Mouse (Mus musculus) stomach, embryonic 16.5 days (tissue): Measurements from ENCODE around the gene Amigo1. TPM values are rescaled to one million over a fixed set of nuclear protein-coding genes. Genes with fewer than 3 reads are reported as not detected.

Experiments used
- ATAC-seq: fragments of 200-750 bp; cut with Nextera tagmentation; 2 replicates; pipeline ENCODE4 v1.8.0; 2017; ENCODE audit warnings: moderate number of reproducible peaks, moderate TSS enrichment; ENCODE audit not compliant: insufficient read depth, low FRiP score
- H3K27ac ChIP-seq: fragments of 300-500 bp; sonication (generic); 2 replicates; pipeline ENCODE4 v1.5.1; 2014; ENCODE audit warnings: low read length
- H3K27me3 ChIP-seq: fragments of 300-500 bp; sonication (generic); 2 replicates; pipeline ENCODE4 v1.6.1; 2014; ENCODE audit warnings: low read length, control low read depth, mixed read lengths; ENCODE audit not compliant: control insufficient read depth, insufficient read depth
- H3K36me3 ChIP-seq: fragments of 300-500 bp; sonication (generic); 2 replicates; pipeline ENCODE4 v1.6.1; 2014; ENCODE audit warnings: low read length; ENCODE audit not compliant: control insufficient read depth, insufficient read depth
- H3K4me1 ChIP-seq: fragments of 300-500 bp; sonication (generic); 2 replicates; pipeline ENCODE4 v1.6.1; 2014; ENCODE audit warnings: low read length, control low read depth, mixed read lengths; ENCODE audit not compliant: control insufficient read depth, insufficient read depth
- H3K4me2 ChIP-seq: fragments of 300-500 bp; sonication (generic); 2 replicates; pipeline ENCODE4 v1.6.1; 2014; ENCODE audit warnings: low read depth, low read length, mixed read lengths
- H3K4me3 ChIP-seq: fragments of 300-500 bp; sonication (generic); replicated peaks from 2 replicates; pipeline ENCODE4 v1.5.1; 2014; ENCODE audit warnings: mild to moderate bottlenecking, low read length
- H3K9ac ChIP-seq: fragments of 300-500 bp; sonication (generic); 2 replicates; pipeline ENCODE4 v1.6.1; 2014; ENCODE audit warnings: low read length
- H3K9me3 ChIP-seq: fragments of 300-500 bp; sonication (generic); replicated peaks from 2 replicates; pipeline ENCODE4 v1.6.1; 2016; ENCODE audit warnings: low read length, control low read depth; ENCODE audit not compliant: control insufficient read depth
- WGBS: fragments of 180-500 bp; shearing (Covaris S2); extraction: QIAGEN DNeasy Blood & Tissue Kit; methylation state at CpG from one replicate; pipeline ENCODE4 v1.1.7; 2014; 5-methylcytosine and 5-hydroxymethylcytosine counted together
- polyA plus RNA-seq: library from polyadenylated mRNA; unstranded; fragments of >200 nt; fragmentation: Nextera tagmentation; extraction: Ambion mirVana; gene quantifications from 2 replicates; pipeline ENCODE4 v1.2.1, GENCODE M21; 2015

Gene Amigo1
- polyA plus RNA-seq, 1 experiment from 2014 or later: 3.1 TPM

GRCm38 (mm10) chr3:108195287-108195686, 9.2 kb downstream of the Amigo1 start:
- Histone ChIP-seq H3K27me3 (no peaks in the 10 kb centered on the region), H3K36me3 (no peaks in the 10 kb centered on the region), H3K27ac (no peak overlapping the region), H3K9me3 (no peaks in the 10 kb centered on the region), H3K4me3 (no peak overlapping the region), H3K4me2 (no peak overlapping the region), H3K4me1 (peaks cover 11% of the 10 kb centered on the region), H3K9ac (no peak overlapping the region)
- 85% methylated on average over 4 of the region's 4 CpGs for WGBS
- ATAC-seq: no peak

DNA sequence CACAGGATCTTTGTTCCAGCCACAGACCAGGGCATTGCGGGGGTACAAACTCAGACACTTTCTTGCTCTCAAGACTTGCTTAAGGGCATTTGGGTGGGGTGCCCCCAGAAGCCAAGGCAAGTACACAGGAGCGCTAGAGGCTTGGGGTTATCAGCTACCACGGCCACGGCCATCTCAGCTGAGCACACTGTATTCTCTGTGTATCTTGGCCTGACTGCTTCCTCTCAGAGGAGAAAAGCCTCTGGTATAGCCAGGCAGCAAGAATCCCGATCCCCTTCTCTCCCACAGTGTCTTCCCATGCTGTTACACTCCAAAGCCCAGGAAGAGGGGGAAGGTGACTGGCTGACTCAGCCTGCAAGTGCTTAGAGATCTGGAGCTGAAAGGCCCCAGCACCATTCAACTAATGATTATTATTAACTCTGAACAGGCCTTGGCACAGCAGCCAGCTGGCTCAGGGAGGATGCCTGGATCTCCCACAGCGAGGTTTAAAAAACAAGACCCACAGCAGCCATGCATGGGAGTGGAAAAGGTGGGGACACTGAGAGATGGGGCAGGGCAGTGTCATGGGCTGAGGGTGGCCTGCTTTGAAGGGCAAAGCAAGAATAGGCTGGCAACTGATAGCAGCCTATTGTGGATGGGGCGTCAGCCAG, 9.9 kb downstream of the Amigo1 start:
- Histone ChIP-seq H3K27me3 (no peaks in the 10 kb centered on the region), H3K36me3 (no peaks in the 10 kb centered on the region), H3K9ac (no peak overlapping the region), H3K4me3 (no peak overlapping the region), H3K4me2 (no peak overlapping the region), H3K27ac (no peak overlapping the region), H3K4me1 (peaks cover 13% of the 10 kb centered on the region), H3K9me3 (no peaks in the 10 kb centered on the region)
- ATAC-seq: no peak
- 72% methylated on average over 7 of the region's 7 CpGs for WGBS

DNA sequence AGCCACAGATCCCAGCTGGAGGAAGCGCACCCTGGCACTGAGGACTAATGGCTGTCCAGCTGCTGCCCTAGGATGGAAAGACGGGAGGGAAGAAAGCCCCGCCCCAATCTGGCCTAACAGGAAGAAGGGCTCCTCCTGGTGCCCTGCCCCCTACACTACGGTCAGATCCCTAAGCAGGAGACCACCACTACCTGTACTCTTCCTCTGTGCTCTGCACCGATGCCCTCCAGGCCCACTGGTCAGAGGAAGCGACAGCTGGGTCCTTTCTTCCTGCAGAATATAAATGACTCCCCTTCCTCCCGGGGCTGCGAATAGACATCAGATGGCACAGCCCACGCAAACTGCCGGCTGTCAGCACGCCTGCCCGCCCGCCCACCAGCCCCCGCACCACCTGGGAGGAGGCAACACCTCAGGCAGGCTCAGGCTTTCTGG, 10.9 kb downstream of the Amigo1 start:
- peaks cover 21% of the 10 kb centered on the region for H3K4me1 ChIP-seq
- no peak for ATAC-seq
- no peaks in the 10 kb centered on the region for H3K36me3 ChIP-seq
- H3K27me3 ChIP-seq: no peaks in the 10 kb centered on the region
- WGBS: 26% methylated on average over 13 of the region's 14 CpGs
- H3K4me2 ChIP-seq: peak overlapping the region; percentile 14; the same call in 1 of the 2 replicates
- H3K9me3 ChIP-seq: no peaks in the 10 kb centered on the region
- no peak overlapping the region for H3K4me3 ChIP-seq
- no peak overlapping the region for H3K27ac ChIP-seq
- peak overlapping the region; percentile 12 for H3K9ac ChIP-seq

DNA sequence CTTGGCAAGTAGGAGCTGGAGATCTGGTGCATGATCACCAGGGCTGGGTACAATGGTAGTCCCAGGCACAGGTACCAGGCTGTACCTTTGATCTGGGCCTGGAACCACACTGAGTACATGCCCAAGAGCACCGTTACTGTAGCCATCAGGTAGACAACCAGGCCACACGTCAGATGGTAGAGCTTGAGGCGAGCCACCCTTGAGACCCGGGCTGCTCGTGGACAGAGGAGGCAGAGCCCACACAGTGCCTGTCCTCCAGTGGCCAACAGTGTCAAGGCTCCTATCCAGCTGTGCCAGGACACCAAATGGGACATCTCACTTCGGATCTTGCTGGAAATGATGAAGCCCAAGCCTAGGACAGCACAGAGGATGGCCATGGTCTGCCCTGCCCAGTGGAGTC, 13.1 kb downstream of the Amigo1 start:
- Histone ChIP-seq H3K27me3 (no peaks in the 10 kb centered on the region), H3K4me1 (peaks cover 23% of the 10 kb centered on the region), H3K4me3 (no peak overlapping the region), H3K4me2 (no peak overlapping the region), H3K9me3 (no peaks in the 10 kb centered on the region), H3K36me3 (no peaks in the 10 kb centered on the region), H3K9ac (no peak overlapping the region; the same call in 1 of the 2 replicates), H3K27ac (no peak overlapping the region)
- ATAC-seq: no peak
- 93% methylated on average over 6 of the region's 6 CpGs for WGBS

GRCm38 (mm10) chr3:108200329-108201323, 14.5 kb downstream of the Amigo1 start, which contains the start of gene Cyb561d1:
TSS of gene Cyb561d1 (minus strand) at chr3:108201212.
- Histone ChIP-seq H3K9me3 (no peaks in the 10 kb centered on the region), H3K4me1 (peaks cover 23% of the 10 kb centered on the region), H3K36me3 (no peaks in the 10 kb centered on the region; the same call in 1 of the 2 replicates), H3K27me3 (no peaks in the 10 kb centered on the region), H3K4me3 (peak within 1 kb of the TSS; percentile 58), H3K27ac (peak within 1 kb of the TSS; percentile 89), H3K9ac (peak within 1 kb of the TSS; percentile 71), H3K4me2 (peak within 1 kb of the TSS; percentile 63)
- peak; percentile 95 for ATAC-seq
- WGBS: 3% methylated on average over 44 of the region's 44 CpGs

DNA sequence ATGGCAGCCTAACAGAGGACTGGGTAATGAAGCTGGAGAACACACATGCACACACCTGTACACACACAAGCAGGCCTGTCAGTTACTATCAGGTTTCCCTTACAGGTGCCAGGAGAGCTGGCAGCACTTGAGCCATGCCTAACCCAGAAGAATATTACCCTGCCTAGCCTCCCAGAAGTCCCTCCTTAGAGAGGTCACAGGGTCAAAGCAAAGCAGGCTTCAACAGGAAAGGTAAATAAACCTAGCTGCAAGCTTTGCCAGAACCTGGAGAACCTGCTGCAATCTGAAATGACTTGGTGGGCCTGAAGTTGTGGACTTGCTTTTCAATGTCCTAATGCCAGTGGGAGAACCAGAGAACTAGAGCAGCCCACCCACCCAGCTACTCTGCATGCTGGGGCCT, 16.4 kb downstream of the Amigo1 start:
- no peaks in the 10 kb centered on the region for H3K27me3 ChIP-seq
- no peak overlapping the region for H3K4me2 ChIP-seq
- no peaks in the 10 kb centered on the region; the same call in 1 of the 2 replicates for H3K36me3 ChIP-seq
- peak overlapping the region; percentile 72 for H3K27ac ChIP-seq
- no peak overlapping the region for H3K9ac ChIP-seq
- peaks cover 22% of the 10 kb centered on the region for H3K4me1 ChIP-seq
- no peaks in the 10 kb centered on the region for H3K9me3 ChIP-seq
- H3K4me3 ChIP-seq: no peak overlapping the region
- no peak for ATAC-seq

DNA sequence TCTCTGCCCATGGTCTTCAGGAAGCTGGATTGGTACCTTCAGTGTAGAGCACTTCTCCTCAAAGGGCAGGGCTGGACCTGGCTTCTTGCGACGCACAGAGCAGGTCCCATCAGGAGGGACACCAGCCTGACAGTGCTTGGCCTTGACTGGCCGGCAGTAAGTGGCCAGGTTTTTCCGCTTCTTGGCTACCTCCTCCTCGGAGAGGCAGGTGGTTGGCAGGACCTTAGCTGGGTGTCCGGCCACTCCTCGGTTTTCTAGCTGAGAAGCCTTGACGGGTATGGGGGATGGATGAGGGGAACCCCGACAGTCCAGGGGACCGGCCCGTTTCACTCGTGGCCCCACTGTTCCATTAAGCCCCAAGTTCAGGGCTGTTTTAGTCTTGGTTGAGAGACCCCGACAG, 17.1 kb downstream of the Amigo1 start:
- no peak for ATAC-seq
- Histone ChIP-seq H3K27ac (no peak overlapping the region), H3K36me3 (peaks cover 2% of the 10 kb centered on the region; the same call in 1 of the 2 replicates), H3K9me3 (no peaks in the 10 kb centered on the region), H3K4me2 (no peak overlapping the region), H3K9ac (peak overlapping the region; percentile 20; the same call in 1 of the 2 replicates), H3K4me1 (peaks cover 23% of the 10 kb centered on the region), H3K4me3 (no peak overlapping the region), H3K27me3 (no peaks in the 10 kb centered on the region)
- WGBS: 93% methylated on average over 13 of the region's 13 CpGs

GRCm38 (mm10) chr3:108203621-108204325, 17.6 kb downstream of the Amigo1 start:
- Histone ChIP-seq H3K4me3 (no peak overlapping the region), H3K27me3 (no peaks in the 10 kb centered on the region), H3K4me2 (no peak overlapping the region), H3K4me1 (peaks cover 29% of the 10 kb centered on the region), H3K9me3 (no peaks in the 10 kb centered on the region), H3K9ac (no peak overlapping the region), H3K36me3 (peaks cover 2% of the 10 kb centered on the region; the same call in 1 of the 2 replicates), H3K27ac (no peak overlapping the region)
- WGBS: 83% methylated on average over 11 of the region's 11 CpGs
- ATAC-seq: no peak
